24 mouse cellular contexts compared by ENCODE assay signal in genomic region chr10:67898355-67898935, GRCm38 (mm10). TPM values are rescaled to one million over a fixed set of nuclear protein-coding genes. Genes with fewer than 3 reads are reported as not detected.
"Had no signal": no experiment of that assay in that cellular context is flagged by ENCODE, and none has a peak within 500 bp of the region (broad histone marks: within the 10 kb centered on the region; RNA-seq: fewer than 3 reads in every experiment).

No protein-coding gene starts in this region.

- H3K9ac ChIP-seq: limb, embryonic 12.5 days; limb, embryonic 15.5 days; liver, embryonic 14.5 days; liver, postnatal 0 days; lung, embryonic 14.5 days; midbrain, embryonic 12.5 days; neural tube, embryonic 12.5 days; neural tube, embryonic 15.5 days; stomach, embryonic 15.5 days had no signal

- H3K27ac ChIP-seq: limb, embryonic 12.5 days; limb, embryonic 15.5 days; liver, embryonic 14.5 days; macrophage; midbrain, embryonic 12.5 days; neural tube, embryonic 12.5 days; neural tube, embryonic 15.5 days; stomach, embryonic 15.5 days had no signal

- H3K4me2 ChIP-seq: limb, embryonic 12.5 days; limb, embryonic 15.5 days; liver, embryonic 11.5 days; lung, embryonic 14.5 days; midbrain, embryonic 12.5 days; neural tube, embryonic 12.5 days; neural tube, embryonic 15.5 days; stomach, embryonic 15.5 days had no signal

- H3K36me3 ChIP-seq: limb, embryonic 12.5 days; limb, embryonic 15.5 days; midbrain, embryonic 12.5 days; neural tube, embryonic 12.5 days; stomach, embryonic 15.5 days had no signal

- H3K4me1 ChIP-seq: limb, embryonic 12.5 days; limb, embryonic 15.5 days; neural tube, embryonic 12.5 days; stomach, embryonic 15.5 days had no signal

- ATAC-seq: intestine, embryonic 16.5 days; liver, postnatal 0 days; lung, postnatal 0 days; midbrain, embryonic 16.5 days had no signal

- DNase-seq: kidney, adult 18-20 months; kidney, adult 9 months; kidney, postnatal 14 days; kidney, postnatal 4 days; left cerebral cortex, postnatal 4 days; liver, postnatal 0 days; lung, embryonic 14.5 days; right cerebral cortex, adult 18-20 months; right cerebral cortex, postnatal 14 days; spleen, adult 18-20 months; thymus, postnatal 36 days had no signal

- H3K9me3 ChIP-seq: limb, embryonic 12.5 days; limb, embryonic 15.5 days; midbrain, embryonic 12.5 days; neural tube, embryonic 12.5 days; neural tube, embryonic 15.5 days; stomach, embryonic 15.5 days had no signal

- H3K4me3 ChIP-seq: limb, embryonic 12.5 days; limb, embryonic 15.5 days; midbrain, embryonic 12.5 days; neural tube, embryonic 12.5 days; neural tube, embryonic 15.5 days; stomach, embryonic 15.5 days had no signal

- H3K27me3 ChIP-seq: limb, embryonic 12.5 days; limb, embryonic 15.5 days; neural tube, embryonic 12.5 days; neural tube, embryonic 15.5 days; stomach, embryonic 15.5 days had no signal

RNA-seq across cellular contexts. Expression of gene Zfp365, which starts 14.0 kb away (rescaled TPM):
- total RNA-seq: megakaryocyte, adult 5-6 weeks had no signal
